Mouse (Mus musculus): ENCODE measurements at regions not wholly inside any gene's neighbourhood (a gene's known extent, or its start where the extent isn't known, plus 50 kb on each side); places are given as distances from the start of the nearest gene placed in this dataset.
A peak's percentile ranks its signal among the peaks of the same experiment; 100 is the strongest.

- TF ChIP-seq CTCF (IDR thresholded peaks at IDR 0.05; ENCODE audit: low read depth), result peak; percentile 69
- no peak for TF ChIP-seq EP300 (optimal IDR thresholded peaks at IDR 0.05)
Measured at GRCm38 (mm10) chr17:14136702-14137315, 67.3 kb downstream of the Dact2 start.

Data from stomach, postnatal 0 days (tissue).